Mouse (Mus musculus): ENCODE results near the gene Klf13.

GRCm38 (mm10) chr7:63879583-63879982 lies 59.1 kb downstream of the Klf13 start:
- TF ChIP-seq POLR2A (IDR thresholded peaks at IDR 0.05; ENCODE audit: borderline replicate concordance, low read depth, low read length) = no peak
- no peak for TF ChIP-seq CTCF (IDR thresholded peaks at IDR 0.05; ENCODE audit: low read depth, low read length)
